Mouse (Mus musculus) inflammation-experienced regulatory T-cells, adult 6 months (primary cell): Measurements from ENCODE around the gene Dnaaf1. TPM values are rescaled to one million over a fixed set of nuclear protein-coding genes. Genes with fewer than 3 reads are reported as not detected.

Experiments used
- ATAC-seq: one replicate; pipeline ENCODE4 v1.8.0; 2017
- polyA plus RNA-seq, 3 experiments: library from polyadenylated mRNA; unstranded; fragments of 100-300 nt; shearing (Covaris generic); gene quantifications; one replicate each; pipeline ENCODE4 v1.2.1; 2017

Dnaaf1 gene
- polyA plus RNA-seq, 3 experiments from 2014 or later: not detected

- no peak for ATAC-seq
These were observed 49.9 kb downstream of the Dnaaf1 start for GRCm38 (mm10) chr8:119624916-119625315.

- no peak for ATAC-seq
These were observed 50.8 kb downstream of the Dnaaf1 start for GRCm38 (mm10) chr8:119625788-119626187.

GRCm38 (mm10) chr8:119627199-119627598 lies 52.2 kb downstream of the Dnaaf1 start:
- no peak for ATAC-seq

- no peak for ATAC-seq
These were observed 52.8 kb downstream of the Dnaaf1 start for GRCm38 (mm10) chr8:119627613-119628359.

GRCm38 (mm10) chr8:119630841-119631240 lies 55.8 kb downstream of the Dnaaf1 start:
- no peak for ATAC-seq

- ATAC-seq: no peak
These were observed 57.2 kb downstream of the Dnaaf1 start for GRCm38 (mm10) chr8:119632246-119632645.

- no peak for ATAC-seq
These were observed 57.9 kb downstream of the Dnaaf1 start for GRCm38 (mm10) chr8:119632909-119633308.

- no peak for ATAC-seq
These were observed 59.7 kb downstream of the Dnaaf1 start for GRCm38 (mm10) chr8:119634616-119635336.

- ATAC-seq: no peak
These were observed 60.3 kb downstream of the Dnaaf1 start, which contains the start of gene Kcng4 for GRCm38 (mm10) chr8:119635378-119635777. Gene Kcng4 (minus strand): TSS chr8:119635680.

- ATAC-seq: no peak
These were observed 60.9 kb downstream of the Dnaaf1 start for GRCm38 (mm10) chr8:119635958-119636357.

- ATAC-seq: no peak
These were observed 61.7 kb downstream of the Dnaaf1 start for GRCm38 (mm10) chr8:119636766-119637165.

- no peak for ATAC-seq
These were observed 62.3 kb downstream of the Dnaaf1 start for GRCm38 (mm10) chr8:119637381-119637780.

GRCm38 (mm10) chr8:119638261-119638660 lies 63.2 kb downstream of the Dnaaf1 start:
- no peak for ATAC-seq

- no peak for ATAC-seq
These were observed 64.8 kb downstream of the Dnaaf1 start for GRCm38 (mm10) chr8:119639798-119640197.

GRCm38 (mm10) chr8:119641058-119641457 lies 66.0 kb downstream of the Dnaaf1 start:
- no peak for ATAC-seq

GRCm38 (mm10) chr8:119642960-119643359 lies 67.9 kb downstream of the Dnaaf1 start:
- no peak for ATAC-seq

GRCm38 (mm10) chr8:119644429-119644960 lies 69.5 kb downstream of the Dnaaf1 start:
- no peak for ATAC-seq

GRCm38 (mm10) chr8:119644981-119645597 lies 70.1 kb downstream of the Dnaaf1 start:
- ATAC-seq: no peak

GRCm38 (mm10) chr8:119646197-119646596 lies 71.2 kb downstream of the Dnaaf1 start:
- no peak for ATAC-seq

- ATAC-seq: no peak
These were observed 71.8 kb downstream of the Dnaaf1 start for GRCm38 (mm10) chr8:119646846-119647245.
